Mouse (Mus musculus) large intestine, adult 2 months (tissue): Measurements from ENCODE around the gene Abca4. TPM values are rescaled to one million over a fixed set of nuclear protein-coding genes. Genes with fewer than 3 reads are reported as not detected.

Source experiments
- DNase-seq: peaks from one replicate; pipeline ENCODE4 v3.0.0-alpha.2; 2012; ENCODE audit warnings: low read depth, low spot score
- WGBS: fragments of 180-500 bp; shearing (Covaris S2); methylation state at CpG from one replicate; pipeline ENCODE4 v1.1.7; 2018; 5-methylcytosine and 5-hydroxymethylcytosine counted together
- polyA plus RNA-seq: library from polyadenylated mRNA; depleted of rRNA; stranded (reverse); fragments of >200 nt; gene quantifications from 2 replicates; pipeline ENCODE4 v1.2.3, GENCODE M21; 2012

Abca4 gene
- polyA plus RNA-seq, 1 experiment, result 0.38 TPM

- DNase-seq, result peak; percentile 58
- 24% methylated on average over 20 of the region's 20 CpGs for WGBS
Observed at GRCm38 (mm10) chr3:122103864-122104808, 59.9 kb downstream of the Abca4 start.

DNA sequence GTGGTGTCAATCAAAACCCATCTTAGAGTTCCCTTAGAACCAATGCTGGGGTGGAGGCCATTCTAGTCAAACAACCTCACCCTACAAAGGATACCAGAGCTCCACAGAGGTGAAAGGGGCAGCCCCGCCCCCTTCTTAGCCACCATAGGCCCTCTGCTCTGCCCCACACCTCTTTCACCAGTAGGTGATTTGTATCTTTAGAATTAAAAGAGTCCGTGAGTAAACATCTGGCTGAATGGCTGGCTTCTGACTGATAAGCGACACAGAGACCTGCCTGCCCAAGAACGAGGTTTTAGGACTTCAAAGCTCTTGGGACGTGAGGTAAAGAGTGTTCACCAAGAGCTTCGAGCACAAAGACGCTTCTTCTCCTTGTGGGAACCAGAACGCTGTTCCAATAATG, 62.7 kb downstream of the Abca4 start:
- WGBS, result 56% methylated on average over 8 of the region's 8 CpGs
- DNase-seq, result no peak

GRCm38 (mm10) chr3:122107643-122108194, 63.5 kb downstream of the Abca4 start:
- 80% methylated on average over 14 of the region's 14 CpGs for WGBS

GRCm38 (mm10) chr3:122109461-122109860, 65.2 kb downstream of the Abca4 start:
- WGBS, result 37% methylated on average over 4 of the region's 4 CpGs
- DNase-seq, result no peak

More at GRCm38 (mm10) chr3:122107643-122108194, 63.5 kb downstream of the Abca4 start:
- no peak for DNase-seq

GRCm38 (mm10) chr3:122111141-122111981, 67.1 kb downstream of the Abca4 start:
- WGBS, result 59% methylated on average over 9 of the region's 9 CpGs
- DNase-seq, result no peak

DNA sequence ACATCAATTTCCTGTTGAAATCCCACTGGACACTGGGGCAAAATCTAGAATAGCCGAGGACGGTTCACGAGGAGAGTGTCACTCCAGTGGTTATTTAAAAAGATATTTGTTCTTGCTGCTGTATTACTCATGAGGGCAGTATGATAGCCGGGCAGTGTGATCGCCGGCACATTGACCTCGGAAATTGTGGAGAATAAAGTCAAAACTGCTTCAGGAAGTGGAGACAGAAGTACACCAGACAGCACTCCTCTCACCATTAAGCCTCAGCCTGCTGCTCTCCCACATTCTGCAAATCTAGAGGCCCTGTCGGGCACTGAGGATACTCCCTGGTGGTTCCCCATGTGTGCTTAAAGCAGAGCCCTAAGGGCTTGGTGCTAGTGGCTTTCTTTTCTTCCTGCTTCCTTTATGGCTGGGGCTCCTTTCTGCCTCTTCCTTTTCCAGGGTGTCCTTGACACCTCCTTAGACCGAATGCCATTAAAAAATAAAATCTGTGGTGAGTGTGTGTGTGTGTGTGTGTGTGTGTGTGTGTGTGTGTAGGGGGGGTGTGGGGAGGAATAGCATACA, 74.5 kb downstream of the Abca4 start:
- no peak for DNase-seq
- WGBS, result 12% methylated on average over 9 of the region's 9 CpGs

DNA sequence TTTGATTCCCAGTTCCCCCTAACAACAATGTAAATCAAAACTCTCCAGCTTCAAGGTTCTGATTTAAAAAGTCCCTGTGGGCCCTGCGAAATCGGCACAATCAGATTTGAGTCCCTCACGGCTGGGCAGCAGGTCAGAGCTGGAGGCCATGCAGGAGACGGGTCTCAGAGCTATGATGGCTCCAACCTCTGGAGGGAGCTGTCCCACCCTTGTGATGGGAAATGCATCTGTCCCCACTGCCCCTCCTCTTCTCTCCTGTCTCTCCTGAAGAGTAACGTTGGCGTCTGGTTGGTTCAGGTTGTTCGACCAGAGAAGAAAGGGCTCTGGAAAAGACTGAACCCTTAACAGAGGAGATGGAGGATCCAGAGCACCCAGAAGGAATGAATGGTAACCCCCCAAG, 75.5 kb downstream of the Abca4 start:
- 81% methylated on average over 7 of the region's 7 CpGs for WGBS
- no peak for DNase-seq

DNA sequence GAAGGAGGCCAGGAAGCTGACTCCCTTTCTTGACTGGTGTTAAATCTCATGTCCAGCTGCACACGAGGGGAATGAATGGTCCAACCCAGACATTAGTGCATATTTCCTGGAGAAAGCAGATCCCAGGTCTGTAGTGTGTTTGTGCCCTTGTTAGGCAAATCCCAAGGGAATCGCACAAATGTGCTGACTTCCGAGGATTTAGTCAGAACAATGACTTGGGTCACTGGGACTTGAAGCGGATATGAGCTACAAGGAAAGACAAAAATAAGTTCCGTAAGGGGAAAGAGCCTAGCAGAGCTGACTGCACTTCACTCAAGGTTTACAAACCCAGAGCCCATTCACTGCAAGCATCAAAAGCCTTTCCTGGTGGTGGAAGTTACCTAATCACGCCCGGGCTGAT, 76.0 kb downstream of the Abca4 start:
- 84% methylated on average over 7 of the region's 7 CpGs for WGBS
- DNase-seq, result no peak

DNA sequence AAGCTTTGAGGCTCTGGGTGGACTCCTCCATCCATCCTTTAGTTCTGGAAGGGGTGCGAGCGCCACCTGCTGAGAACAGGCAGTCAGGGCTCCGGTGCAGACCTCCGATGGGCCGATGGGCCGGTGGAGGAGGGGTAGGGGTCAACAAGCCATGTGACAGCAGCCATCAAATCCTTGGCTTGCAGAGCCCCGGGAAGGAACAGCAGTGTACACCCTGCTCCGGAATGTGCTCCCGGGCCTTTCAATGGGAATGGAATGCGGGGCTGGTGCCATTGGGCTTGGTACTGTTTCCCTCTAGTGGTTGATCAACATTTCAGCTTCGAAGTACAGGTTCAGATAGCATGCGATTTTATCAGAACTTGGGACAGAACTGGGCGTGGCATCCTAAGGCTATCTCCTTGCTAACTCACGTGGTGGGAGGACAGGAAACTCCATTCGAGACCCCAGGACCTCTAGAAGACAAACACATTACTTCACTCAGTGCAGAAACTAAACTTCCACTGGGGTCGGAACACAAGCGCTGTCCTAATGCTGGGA, 78.0 kb downstream of the Abca4 start:
- 4% methylated on average over 17 of the region's 17 CpGs for WGBS
- no peak for DNase-seq

DNA sequence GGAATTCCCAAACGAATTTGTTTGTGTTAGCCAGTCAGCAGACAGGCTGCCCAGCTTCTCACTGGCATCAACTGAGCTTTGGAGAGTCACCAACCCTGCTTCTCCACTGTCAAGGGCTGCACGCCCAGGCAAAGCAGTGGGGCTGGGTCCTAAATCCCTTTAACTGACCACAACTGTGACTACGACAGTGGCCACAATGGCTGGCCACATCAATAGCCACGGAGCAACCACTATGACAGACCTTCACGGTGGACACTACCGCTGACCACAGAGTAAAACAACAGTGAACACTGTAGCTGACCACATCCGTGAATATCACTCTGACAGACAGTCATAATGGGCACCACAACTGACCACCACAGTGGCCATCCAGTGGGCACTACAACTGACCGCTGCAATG, 78.6 kb downstream of the Abca4 start:
- 80% methylated on average over 8 of the region's 8 CpGs for WGBS

DNA sequence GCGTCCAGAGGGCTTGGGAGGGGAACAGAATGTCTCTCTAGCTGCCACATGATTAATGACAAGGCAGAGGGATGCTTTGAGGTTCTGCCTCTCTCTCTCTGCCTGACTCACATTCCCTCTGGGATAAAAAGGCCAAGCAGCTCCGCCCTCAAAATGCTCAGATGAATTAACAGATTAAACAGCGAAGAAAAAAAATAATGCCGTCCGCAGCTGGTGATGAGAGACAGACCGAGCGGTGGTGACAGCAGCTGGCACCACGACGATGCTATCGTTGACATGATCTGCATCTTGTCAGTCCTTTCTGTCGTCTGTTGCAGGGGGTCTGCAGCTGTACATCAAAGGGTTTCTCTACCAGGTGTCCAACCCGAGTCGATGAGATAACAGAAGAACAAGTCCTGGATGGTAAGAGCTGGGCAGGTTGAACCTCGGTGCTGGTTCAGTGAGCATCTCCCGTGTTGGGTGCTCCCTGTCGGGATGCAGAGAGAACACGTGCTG, 84.8 kb downstream of the Abca4 start:
- no peak for DNase-seq
- whole genome bisulfite sequencing, result 68% methylated on average over 17 of the region's 17 CpGs

More for the DNA sequence above, 78.6 kb downstream of the Abca4 start:
- no peak for DNase-seq

DNA sequence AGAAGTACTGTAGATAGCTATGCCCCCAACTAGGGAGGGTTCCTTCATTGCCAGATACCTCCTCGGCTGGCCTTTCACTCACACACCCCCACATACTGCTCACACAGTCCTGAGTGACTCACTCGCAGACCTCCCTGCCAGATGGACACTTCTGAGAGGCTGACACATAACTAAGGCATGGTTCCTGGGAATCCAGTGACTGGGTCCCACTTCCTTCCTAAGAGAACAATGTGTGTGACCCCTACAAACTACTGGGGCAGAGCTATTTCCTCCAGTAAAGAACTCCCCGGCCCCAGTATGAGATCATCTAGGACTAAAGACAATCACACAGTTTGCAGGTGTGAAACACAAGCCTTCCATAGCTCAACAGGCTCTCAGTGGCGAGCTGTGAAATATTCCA, 86.5 kb downstream of the Abca4 start:
- WGBS, result 35% methylated on average over 4 of the region's 4 CpGs
- no peak for DNase-seq

DNA sequence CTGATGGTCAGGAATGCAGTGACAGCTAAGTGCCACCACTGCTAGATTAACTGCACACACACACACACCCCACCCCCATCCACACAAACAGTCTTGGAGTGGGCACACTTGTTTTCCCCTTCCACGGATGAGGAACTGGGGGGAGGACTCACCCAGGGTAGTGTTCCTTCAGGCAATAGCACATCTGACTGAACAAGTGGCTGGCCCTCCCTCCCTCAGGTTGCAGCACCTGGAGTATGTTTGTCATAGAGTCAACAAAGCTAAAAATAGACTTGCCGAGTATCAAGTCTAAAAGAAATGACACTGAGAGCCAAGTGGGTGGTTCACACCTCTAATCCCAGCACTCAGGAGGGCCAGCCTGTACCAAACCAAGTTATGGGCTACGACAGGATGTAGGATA, 87.4 kb downstream of the Abca4 start:
- 15% methylated on average over 3 of the region's 3 CpGs for WGBS
- no peak for DNase-seq

DNA sequence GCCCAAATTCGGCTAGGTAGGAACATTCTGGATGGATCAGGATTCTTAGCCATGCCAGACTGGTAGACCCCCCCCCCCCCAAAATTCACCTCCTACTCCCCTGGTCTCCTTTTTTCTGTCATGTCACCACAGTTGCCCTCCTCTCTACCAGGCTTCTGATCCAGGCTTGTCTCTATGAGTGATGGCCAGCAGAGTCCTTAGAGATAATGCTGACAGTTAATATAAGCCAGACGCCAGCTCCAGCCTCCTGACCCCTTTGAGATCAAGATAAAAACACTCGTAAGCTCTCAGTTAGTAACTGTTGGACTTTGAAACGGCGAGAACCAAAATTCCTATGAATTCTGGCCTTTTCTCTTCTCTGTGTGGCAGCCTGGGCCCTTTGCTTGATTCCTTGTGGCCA, 89.0 kb downstream of the Abca4 start:
- no peak for DNase-seq
- WGBS, result 73% methylated on average over 5 of the region's 5 CpGs

DNA sequence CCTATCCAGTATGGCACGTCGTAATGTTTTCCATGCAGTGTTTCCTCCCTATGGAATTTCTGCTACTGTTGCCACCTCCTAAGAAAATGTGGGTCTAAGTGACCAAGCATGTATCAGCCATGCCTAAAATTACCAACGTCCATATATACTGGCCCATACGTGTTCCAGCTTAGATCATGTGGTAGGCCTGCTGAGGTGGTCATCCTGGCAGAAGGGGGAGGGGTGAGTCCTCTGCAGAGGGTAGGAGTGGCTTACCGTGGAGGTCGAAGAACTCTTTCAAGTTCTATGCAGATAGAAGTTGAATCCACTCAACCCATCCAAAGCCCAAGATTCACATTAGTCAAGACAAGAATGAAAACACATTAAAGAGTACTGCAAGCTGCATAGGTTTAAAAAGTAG, 89.6 kb downstream of the Abca4 start:
- DNase-seq, result no peak
- 78% methylated on average over 6 of the region's 6 CpGs for WGBS

- peak; percentile 38 for DNase-seq
- WGBS, result 68% methylated on average over 18 of the region's 18 CpGs
Observed at GRCm38 (mm10) chr3:122140589-122141400, 96.6 kb downstream of the Abca4 start.

GRCm38 (mm10) chr3:122142256-122142922, 98.1 kb downstream of the Abca4 start:
- 44% methylated on average over 9 of the region's 9 CpGs for WGBS
- DNase-seq, result no peak

DNA sequence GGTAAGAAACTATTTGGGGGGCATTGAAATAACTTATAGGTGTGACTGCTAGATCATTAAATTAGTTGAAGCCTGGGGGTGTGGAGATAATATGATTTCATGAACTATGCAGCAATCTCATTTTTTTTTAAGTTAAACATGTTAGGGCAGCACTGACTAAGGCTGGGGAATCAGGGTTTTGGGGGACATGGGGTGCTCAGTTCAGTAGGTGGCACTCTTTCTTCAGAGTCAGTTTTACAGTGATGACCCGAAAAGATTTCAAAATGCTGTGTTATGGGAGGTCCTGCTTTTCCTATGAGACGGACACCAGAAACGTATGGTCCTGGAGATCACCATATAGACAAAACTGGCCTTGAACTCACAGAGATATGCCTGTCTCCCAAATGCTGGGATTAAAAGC, 99.2 kb downstream of the Abca4 start:
- no peak for DNase-seq
- WGBS, result 72% methylated on average over 3 of the region's 3 CpGs
